Mouse (Mus musculus) brain, embryonic 14.5 days (tissue): ENCODE results near the gene Lrch1.

Source experiments
- CTCF ChIP-seq: fragments of 200-500 bp; IDR thresholded peaks from 2 replicates; pipeline ENCODE4 v1.5.1; 2012; ENCODE audit warnings: inconsistent platforms, mild to moderate bottlenecking, moderate library complexity, borderline replicate concordance; ENCODE audit not compliant: insufficient read depth, insufficient read length; ENCODE audit errors: extremely low read depth
- POLR2A ChIP-seq: fragments of 200-500 bp; IDR thresholded peaks from 2 replicates; pipeline ENCODE4 v1.6.1; 2012; ENCODE audit warnings: mild to moderate bottlenecking, inconsistent platforms, borderline replicate concordance; ENCODE audit not compliant: poor library complexity, insufficient read depth, insufficient read length, severe bottlenecking; ENCODE audit errors: extremely low read depth

- TF ChIP-seq POLR2A: no peak
- TF ChIP-seq CTCF: no peak
These were observed 116.0 kb downstream of the Lrch1 start for GRCm38 (mm10) chr14:74831653-74832052.
